Mouse (Mus musculus): ENCODE measurements around the gene Yipf4. TPM values are rescaled to one million over a fixed set of nuclear protein-coding genes. Genes with fewer than 3 reads are reported as not detected.
A peak's percentile ranks its signal among the peaks of the same experiment; 100 is the strongest.
"Not testable (repeated sequence)": the region's sequence is repeated elsewhere in the genome, so short reads cannot be mapped to it uniquely, and the experiment has no call there.

The Yipf4 gene
- 31.4 and 34.8 TPM in 2 replicates for polyA plus RNA-seq (2016; fragmentation: Nextera tagmentation; extraction: Ambion mirVana)

GRCm38 (mm10) chr17:74489024-74489900, at the start of gene Yipf4:
Gene Yipf4 (plus strand): TSS chr17:74489493.
- Histone ChIP-seq H3K27ac (replicated peaks) (peak within 1 kb of the TSS; percentile 87), H3K36me3 (replicated peaks) (peaks cover 26% of the 10 kb centered on the region), H3K9me3 (no peaks in the 10 kb centered on the region)

GRCm38 (mm10) chr17:74440486-74440885, 48.8 kb upstream of the Yipf4 start:
- Histone ChIP-seq H3K9me3 (no peaks in the 10 kb centered on the region), H3K27me3 (replicated peaks; ENCODE audit: low read depth, poor library complexity, severe bottlenecking) (no peaks in the 10 kb centered on the region), H3K4me1 (no peaks in the 10 kb centered on the region), H3K27ac (replicated peaks) (no peak overlapping the region), H3K36me3 (replicated peaks) (no peaks in the 10 kb centered on the region), H3K4me3 (no peak overlapping the region)
- no peak for DNase-seq (ENCODE audit: low spot score)
- whole genome bisulfite sequencing = 80% methylated on average over 5 of the region's 5 CpGs

More at GRCm38 (mm10) chr17:74489024-74489900, at the start of gene Yipf4:
- WGBS = 5% methylated on average over 58 of the region's 58 CpGs
- peaks cover 6% of the 10 kb centered on the region for H3K4me1 ChIP-seq
- no peaks in the 10 kb centered on the region for H3K27me3 ChIP-seq (replicated peaks; ENCODE audit: low read depth, poor library complexity, severe bottlenecking)
- peak within 1 kb of the TSS; percentile 100 for H3K4me3 ChIP-seq
- peak; percentile 95 for DNase-seq (ENCODE audit: low spot score)

- H3K36me3 ChIP-seq (replicated peaks) = no peaks in the 10 kb centered on the region
- no peak for DNase-seq (ENCODE audit: low spot score)
- H3K27me3 ChIP-seq (replicated peaks; ENCODE audit: low read depth, poor library complexity, severe bottlenecking) = no peaks in the 10 kb centered on the region
- WGBS = 90% methylated on average over 10 of the region's 10 CpGs
- H3K9me3 ChIP-seq = no peaks in the 10 kb centered on the region
- no peak overlapping the region for H3K4me3 ChIP-seq
- no peak overlapping the region for H3K27ac ChIP-seq (replicated peaks)
- no peaks in the 10 kb centered on the region for H3K4me1 ChIP-seq
Measured at GRCm38 (mm10) chr17:74449776-74450175, 39.5 kb upstream of the Yipf4 start.

GRCm38 (mm10) chr17:74453928-74454327, 35.4 kb upstream of the Yipf4 start:
- no peak overlapping the region for H3K4me3 ChIP-seq
- no peak overlapping the region for H3K27ac ChIP-seq (replicated peaks)
- 76% methylated on average over 3 of the region's 3 CpGs for WGBS
- no peak for DNase-seq (ENCODE audit: low spot score)
- no peaks in the 10 kb centered on the region for H3K9me3 ChIP-seq
- H3K36me3 ChIP-seq (replicated peaks) = no peaks in the 10 kb centered on the region
- no peaks in the 10 kb centered on the region for H3K27me3 ChIP-seq (replicated peaks; ENCODE audit: low read depth, poor library complexity, severe bottlenecking)
- no peaks in the 10 kb centered on the region for H3K4me1 ChIP-seq

GRCm38 (mm10) chr17:74454660-74455059, 34.6 kb upstream of the Yipf4 start:
- 92% methylated on average over 1 of the region's 1 CpGs for WGBS

GRCm38 (mm10) chr17:74455426-74455825, 33.9 kb upstream of the Yipf4 start:
- no peak overlapping the region for H3K27ac ChIP-seq (replicated peaks)
- H3K9me3 ChIP-seq = no peaks in the 10 kb centered on the region
- no peaks in the 10 kb centered on the region for H3K27me3 ChIP-seq (replicated peaks; ENCODE audit: low read depth, poor library complexity, severe bottlenecking)
- 88% methylated on average over 4 of the region's 4 CpGs for WGBS
- H3K4me1 ChIP-seq = no peaks in the 10 kb centered on the region
- no peaks in the 10 kb centered on the region for H3K36me3 ChIP-seq (replicated peaks)
- H3K4me3 ChIP-seq = no peak overlapping the region
- DNase-seq (ENCODE audit: low spot score) = no peak

More at GRCm38 (mm10) chr17:74454660-74455059, 34.6 kb upstream of the Yipf4 start:
- no peak overlapping the region for H3K4me3 ChIP-seq
- DNase-seq (ENCODE audit: low spot score) = no peak
- H3K27me3 ChIP-seq (replicated peaks; ENCODE audit: low read depth, poor library complexity, severe bottlenecking) = no peaks in the 10 kb centered on the region
- no peaks in the 10 kb centered on the region for H3K9me3 ChIP-seq
- H3K36me3 ChIP-seq (replicated peaks) = no peaks in the 10 kb centered on the region
- H3K27ac ChIP-seq (replicated peaks) = no peak overlapping the region
- no peaks in the 10 kb centered on the region for H3K4me1 ChIP-seq

- no peaks in the 10 kb centered on the region for H3K27me3 ChIP-seq (replicated peaks; ENCODE audit: low read depth, poor library complexity, severe bottlenecking)
- WGBS = 95% methylated on average over 5 of the region's 5 CpGs
Measured at GRCm38 (mm10) chr17:74456825-74457224, 32.5 kb upstream of the Yipf4 start.

GRCm38 (mm10) chr17:74457972-74458677, 31.2 kb upstream of the Yipf4 start:
- 78% methylated on average over 10 of the region's 10 CpGs for WGBS
- H3K4me3 ChIP-seq = no peak overlapping the region

More at GRCm38 (mm10) chr17:74456825-74457224, 32.5 kb upstream of the Yipf4 start:
- Histone ChIP-seq H3K36me3 (replicated peaks) (no peaks in the 10 kb centered on the region), H3K4me3 (no peak overlapping the region), H3K9me3 (no peaks in the 10 kb centered on the region), H3K27ac (replicated peaks) (no peak overlapping the region), H3K4me1 (no peaks in the 10 kb centered on the region)
- DNase-seq (ENCODE audit: low spot score) = no peak

GRCm38 (mm10) chr17:74458711-74459408, 30.4 kb upstream of the Yipf4 start, which contains the start of gene Nlrc4:
Gene Nlrc4 (minus strand): TSS chr17:74459142.
- Histone ChIP-seq H3K4me3 (no peak within 1 kb of the TSS), H3K4me1 (no peaks in the 10 kb centered on the region), H3K27me3 (replicated peaks; ENCODE audit: low read depth, poor library complexity, severe bottlenecking) (no peaks in the 10 kb centered on the region), H3K27ac (replicated peaks) (no peak within 1 kb of the TSS), H3K36me3 (replicated peaks) (no peaks in the 10 kb centered on the region), H3K9me3 (no peaks in the 10 kb centered on the region)
- WGBS = 53% methylated on average over 8 of the region's 8 CpGs
- DNase-seq (ENCODE audit: low spot score) = no peak

More at GRCm38 (mm10) chr17:74457972-74458677, 31.2 kb upstream of the Yipf4 start:
- no peaks in the 10 kb centered on the region for H3K9me3 ChIP-seq
- H3K4me1 ChIP-seq = no peaks in the 10 kb centered on the region
- H3K27me3 ChIP-seq (replicated peaks; ENCODE audit: low read depth, poor library complexity, severe bottlenecking) = no peaks in the 10 kb centered on the region
- DNase-seq (ENCODE audit: low spot score) = no peak
- H3K36me3 ChIP-seq (replicated peaks) = no peaks in the 10 kb centered on the region
- no peak overlapping the region for H3K27ac ChIP-seq (replicated peaks)

- no peak overlapping the region for H3K27ac ChIP-seq (replicated peaks)
- no peaks in the 10 kb centered on the region for H3K36me3 ChIP-seq (replicated peaks)
- no peak for DNase-seq (ENCODE audit: low spot score)
- no peaks in the 10 kb centered on the region for H3K9me3 ChIP-seq
- no peaks in the 10 kb centered on the region for H3K27me3 ChIP-seq (replicated peaks; ENCODE audit: low read depth, poor library complexity, severe bottlenecking)
- no peak overlapping the region for H3K4me3 ChIP-seq
- no peaks in the 10 kb centered on the region for H3K4me1 ChIP-seq
Measured at GRCm38 (mm10) chr17:74463510-74463909, 25.8 kb upstream of the Yipf4 start.

- WGBS = 83% methylated on average over 2 of the region's 2 CpGs
- not testable (repeated sequence) for H3K9me3 ChIP-seq
Measured at GRCm38 (mm10) chr17:74467981-74468380, 21.3 kb upstream of the Yipf4 start.

GRCm38 (mm10) chr17:74470133-74470532, 19.2 kb upstream of the Yipf4 start:
- H3K4me3 ChIP-seq; H3K36me3 ChIP-seq (replicated peaks); DNase-seq (ENCODE audit: low spot score); H3K27me3 ChIP-seq (replicated peaks; ENCODE audit: low read depth, poor library complexity, severe bottlenecking); H3K27ac ChIP-seq (replicated peaks); H3K4me1 ChIP-seq; H3K9me3 ChIP-seq: not testable (repeated sequence)
- WGBS = 80% methylated on average over 6 of the region's 6 CpGs

More at GRCm38 (mm10) chr17:74467981-74468380, 21.3 kb upstream of the Yipf4 start:
- H3K4me1 ChIP-seq; H3K27ac ChIP-seq (replicated peaks); H3K27me3 ChIP-seq (replicated peaks; ENCODE audit: low read depth, poor library complexity, severe bottlenecking); DNase-seq (ENCODE audit: low spot score); H3K4me3 ChIP-seq; H3K36me3 ChIP-seq (replicated peaks): not testable (repeated sequence)
